Mouse (Mus musculus) intestine, embryonic 16.5 days (tissue): ENCODE data around the gene Csgalnact2. TPM values are rescaled to one million over a fixed set of nuclear protein-coding genes. Genes with fewer than 3 reads are reported as not detected.

Experiments used
- ATAC-seq: fragments of 200-750 bp; cut with Nextera tagmentation; 2 replicates; pipeline ENCODE4 v1.8.0; 2017; ENCODE audit warnings: moderate TSS enrichment, moderate library complexity
- H3K27ac ChIP-seq: fragments of 300-500 bp; sonication (generic); 2 replicates; pipeline ENCODE4 v1.5.1; 2014; ENCODE audit warnings: mild to moderate bottlenecking, low read length
- H3K27me3 ChIP-seq: fragments of 300-500 bp; sonication (generic); replicated peaks from 2 replicates; pipeline ENCODE4 v1.6.1; 2014; ENCODE audit warnings: low read length, control low read depth, mixed read lengths; ENCODE audit not compliant: control insufficient read depth, insufficient read depth
- H3K36me3 ChIP-seq: fragments of 300-500 bp; sonication (generic); 2 replicates; pipeline ENCODE4 v1.6.1; 2014; ENCODE audit warnings: low read length, control low read depth; ENCODE audit not compliant: control insufficient read depth, insufficient read depth
- H3K4me1 ChIP-seq: fragments of 300-500 bp; sonication (generic); 2 replicates; pipeline ENCODE4 v1.6.1; 2014; ENCODE audit warnings: low read length, control low read depth, mixed read lengths; ENCODE audit not compliant: control insufficient read depth, insufficient read depth
- H3K4me2 ChIP-seq: fragments of 300-500 bp; sonication (generic); 2 replicates; pipeline ENCODE4 v1.6.1; 2014; ENCODE audit warnings: low read depth, low read length, control low read depth
- H3K4me3 ChIP-seq: fragments of 300-500 bp; sonication (generic); 2 replicates; pipeline ENCODE4 v1.5.1; 2014; ENCODE audit warnings: mild to moderate bottlenecking, low read length
- H3K9ac ChIP-seq: fragments of 300-500 bp; sonication (generic); 2 replicates; pipeline ENCODE4 v1.6.1; 2014; ENCODE audit warnings: low read depth, low read length
- H3K9me3 ChIP-seq: fragments of 300-500 bp; sonication (generic); 2 replicates; pipeline ENCODE4 v1.6.1; 2016; ENCODE audit warnings: low read length, control low read depth; ENCODE audit not compliant: control insufficient read depth
- WGBS: fragments of 180-500 bp; shearing (Covaris S2); extraction: QIAGEN DNeasy Blood & Tissue Kit; methylation state at CpG from one replicate; pipeline ENCODE4 v1.1.7; 2014; 5-methylcytosine and 5-hydroxymethylcytosine counted together
- polyA plus RNA-seq: library from polyadenylated mRNA; unstranded; fragments of >200 nt; fragmentation: Nextera tagmentation; extraction: Ambion mirVana; gene quantifications from 2 replicates; pipeline ENCODE4 v1.2.1, GENCODE M21; 2015

Gene Csgalnact2
- polyA plus RNA-seq, 1 experiment from 2014 or later: 9.3 TPM

DNA sequence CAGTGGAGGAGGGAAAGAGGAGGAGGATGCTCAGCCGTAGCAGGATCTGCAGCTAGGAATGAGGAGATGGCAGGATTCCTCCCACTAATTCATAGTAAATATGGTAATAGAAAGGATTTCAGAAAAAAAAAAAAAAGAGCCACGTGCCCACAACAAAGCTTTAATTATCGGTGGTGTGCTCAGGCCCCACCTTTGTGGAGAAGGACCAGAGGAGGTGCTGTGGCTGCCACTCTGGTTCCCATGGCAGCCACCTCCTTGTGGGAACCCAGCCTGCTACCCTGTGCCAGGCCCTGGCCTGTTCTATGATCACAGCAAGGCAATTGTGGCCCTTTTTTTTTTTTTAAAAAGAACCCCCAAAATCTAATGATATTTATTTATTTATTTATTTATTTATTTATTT is 67.5 kb downstream of the Csgalnact2 start:
- Histone ChIP-seq H3K9me3 (no peaks in the 10 kb centered on the region; the same call in 1 of the 2 replicates), H3K27ac (no peak overlapping the region), H3K4me1 (peaks cover 15% of the 10 kb centered on the region), H3K4me3 (no peak overlapping the region), H3K27me3 (peaks cover 5% of the 10 kb centered on the region; the same call in 1 of the 2 replicates), H3K4me2 (no peak overlapping the region), H3K9ac (no peak overlapping the region), H3K36me3 (no peaks in the 10 kb centered on the region)
- no peak for ATAC-seq
- 77% methylated on average over 3 of the region's 3 CpGs for WGBS

DNA sequence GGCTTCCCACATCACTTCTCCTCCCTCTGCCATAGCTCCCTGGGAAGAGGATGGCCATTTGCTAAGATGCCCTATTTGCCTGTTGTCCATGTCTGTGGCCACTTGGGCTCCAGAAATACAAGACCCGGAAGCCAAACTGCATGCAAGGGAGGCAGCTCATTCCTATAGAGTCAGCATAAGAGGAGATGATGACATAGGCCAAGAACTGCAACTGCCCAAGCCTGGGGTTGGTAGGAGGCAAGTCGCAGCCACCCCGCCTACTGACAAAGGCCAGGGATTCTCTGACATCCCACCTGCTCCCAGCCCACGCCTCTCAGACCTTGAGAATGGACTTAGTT is 68.0 kb downstream of the Csgalnact2 start:
- no peak overlapping the region for H3K4me2 ChIP-seq
- WGBS: 87% methylated on average over 4 of the region's 4 CpGs
- ATAC-seq: no peak

DNA sequence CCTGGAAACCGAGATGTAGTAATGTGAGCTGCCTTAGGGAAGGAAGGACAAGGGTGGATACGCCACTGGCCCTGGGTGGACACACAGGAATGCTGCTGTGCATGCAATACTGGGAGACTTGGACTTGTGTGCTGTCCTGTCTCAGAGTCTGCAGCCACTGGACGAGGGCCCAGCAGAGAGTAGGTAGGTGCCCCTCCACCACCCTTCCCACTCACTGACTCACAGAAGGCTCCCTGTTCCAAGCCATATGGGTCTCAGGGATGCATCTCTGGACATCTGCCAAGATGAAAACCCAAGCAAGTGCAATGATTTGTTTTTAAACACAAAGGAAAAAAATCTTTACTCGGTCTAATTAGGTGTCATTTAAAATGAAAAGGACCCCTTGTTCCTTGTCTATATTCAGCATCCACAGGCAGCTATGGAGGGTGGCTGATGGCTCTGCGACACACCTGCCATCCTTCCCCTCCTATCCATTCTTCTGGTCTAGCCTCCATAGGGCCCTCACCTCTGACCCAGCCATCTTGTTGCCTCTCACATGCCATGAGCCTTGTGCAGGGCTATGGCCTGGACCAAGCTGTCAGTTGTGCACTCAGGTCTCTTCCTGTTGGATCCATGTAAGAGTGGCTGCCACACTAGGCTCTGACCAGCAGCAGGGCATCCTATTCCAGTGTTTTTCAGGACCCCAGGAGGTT is 68.5 kb downstream of the Csgalnact2 start:
- Histone ChIP-seq H3K27me3 (peaks cover 10% of the 10 kb centered on the region; the same call in 1 of the 2 replicates), H3K4me2 (no peak overlapping the region), H3K27ac (no peak overlapping the region), H3K9ac (no peak overlapping the region), H3K4me3 (no peak overlapping the region), H3K4me1 (peaks cover 24% of the 10 kb centered on the region), H3K9me3 (no peaks in the 10 kb centered on the region; the same call in 1 of the 2 replicates), H3K36me3 (no peaks in the 10 kb centered on the region)
- WGBS: 68% methylated on average over 5 of the region's 5 CpGs
- ATAC-seq: no peak

More for the DNA sequence above, 68.0 kb downstream of the Csgalnact2 start:
- no peaks in the 10 kb centered on the region; the same call in 1 of the 2 replicates for H3K9me3 ChIP-seq
- H3K36me3 ChIP-seq: no peaks in the 10 kb centered on the region
- no peak overlapping the region for H3K9ac ChIP-seq
- no peak overlapping the region for H3K4me3 ChIP-seq
- peaks cover 7% of the 10 kb centered on the region; the same call in 1 of the 2 replicates for H3K27me3 ChIP-seq
- H3K27ac ChIP-seq: no peak overlapping the region
- peaks cover 18% of the 10 kb centered on the region for H3K4me1 ChIP-seq

DNA sequence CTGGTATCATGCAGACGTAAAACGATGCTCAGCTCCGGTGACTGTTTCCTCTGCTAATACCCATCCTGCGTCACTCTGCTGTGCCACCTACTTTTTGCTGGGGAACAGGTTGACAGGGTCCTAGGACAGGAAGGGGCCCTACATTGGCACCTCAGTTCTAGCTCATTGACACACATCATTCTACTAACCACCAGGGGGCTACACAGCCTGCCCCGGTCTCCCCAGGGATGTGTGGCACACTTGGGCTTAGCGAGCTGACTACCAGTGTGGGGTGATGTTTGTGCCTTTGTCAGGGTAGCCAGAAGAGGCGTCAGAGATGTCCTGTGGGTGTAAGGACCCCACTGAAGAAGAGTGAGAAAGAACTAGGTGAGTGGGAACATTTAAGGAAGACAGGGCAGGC is 71.2 kb downstream of the Csgalnact2 start:
- H3K36me3 ChIP-seq: no peaks in the 10 kb centered on the region
- H3K27ac ChIP-seq: no peak overlapping the region
- WGBS: 68% methylated on average over 7 of the region's 7 CpGs
- H3K9me3 ChIP-seq: no peaks in the 10 kb centered on the region; the same call in 1 of the 2 replicates
- no peak for ATAC-seq
- H3K4me3 ChIP-seq: no peak overlapping the region
- no peak overlapping the region for H3K9ac ChIP-seq
- H3K4me1 ChIP-seq: peaks cover 21% of the 10 kb centered on the region
- H3K4me2 ChIP-seq: no peak overlapping the region
- H3K27me3 ChIP-seq: peaks cover 24% of the 10 kb centered on the region; the same call in 1 of the 2 replicates

DNA sequence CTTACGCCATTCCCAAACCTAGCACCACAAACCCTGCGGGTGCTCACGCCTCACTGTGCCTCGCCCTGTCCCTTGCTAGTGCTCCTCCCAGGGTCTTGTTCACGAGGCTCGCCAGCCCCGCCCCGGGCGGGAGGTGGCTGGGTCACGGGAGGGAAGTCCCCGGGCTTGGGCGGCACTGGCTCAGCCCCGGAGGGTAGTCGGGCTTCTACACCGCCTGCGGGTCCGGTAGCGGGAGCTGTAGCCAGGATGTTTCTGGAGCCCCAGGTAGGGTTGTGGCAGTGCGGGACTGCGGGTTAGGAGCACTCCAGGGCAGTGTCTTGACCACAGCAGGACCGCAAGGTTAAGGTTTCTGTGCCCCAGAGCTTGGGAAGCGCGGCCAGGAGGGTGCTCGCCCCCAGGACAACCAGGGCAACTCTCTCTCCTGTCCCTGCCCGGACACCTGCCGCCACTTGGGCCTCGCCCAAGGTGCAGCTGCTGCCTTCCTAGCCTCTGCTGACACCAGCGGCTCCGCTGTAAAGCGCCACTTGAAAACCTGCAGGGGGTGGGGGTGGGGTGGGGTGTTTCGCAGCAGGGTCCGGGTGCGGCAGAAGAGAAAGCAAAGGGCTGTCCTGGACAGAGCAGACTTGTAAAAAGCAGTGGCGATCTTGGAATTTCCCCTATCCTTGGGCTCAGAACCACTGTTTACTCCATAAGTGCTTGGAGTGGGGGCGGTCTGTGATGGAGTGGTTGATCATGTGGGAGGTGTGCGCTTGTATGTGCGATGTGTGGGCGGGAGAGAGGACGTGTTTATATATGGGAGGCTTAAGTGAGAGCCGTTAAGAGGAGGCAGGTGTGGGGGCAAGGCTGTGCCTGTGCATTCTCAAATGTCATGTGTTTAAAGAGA is 72.5 kb downstream of the Csgalnact2 start:
- Histone ChIP-seq H3K4me1 (peaks cover 21% of the 10 kb centered on the region), H3K9me3 (no peaks in the 10 kb centered on the region; the same call in 1 of the 2 replicates), H3K4me3 (peak overlapping the region; percentile 53), H3K27me3 (peaks cover 24% of the 10 kb centered on the region; the same call in 1 of the 2 replicates), H3K9ac (peak overlapping the region; percentile 63), H3K36me3 (no peaks in the 10 kb centered on the region), H3K4me2 (peak overlapping the region; percentile 97), H3K27ac (no peak overlapping the region)
- WGBS: 1% methylated on average over 40 of the region's 40 CpGs
- peak; percentile 87 for ATAC-seq

DNA sequence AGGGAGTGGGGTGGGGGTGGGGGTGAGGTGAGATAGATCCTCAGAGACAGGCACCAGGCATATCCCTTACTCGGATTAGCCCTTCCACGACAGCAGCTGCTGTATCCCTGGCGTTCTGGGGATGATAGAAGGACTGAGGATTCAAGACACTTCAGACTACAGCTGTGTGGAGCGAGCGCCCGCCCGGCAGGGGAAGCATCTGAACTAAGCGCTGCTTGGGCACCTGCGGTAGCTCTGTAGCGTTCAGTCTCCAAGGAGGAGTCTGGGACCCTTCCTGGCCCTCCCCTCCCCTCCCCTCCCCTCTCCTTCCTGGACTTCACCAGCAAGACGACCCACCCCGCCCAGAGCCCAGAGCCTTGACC is 73.1 kb downstream of the Csgalnact2 start:
- H3K9me3 ChIP-seq: no peaks in the 10 kb centered on the region; the same call in 1 of the 2 replicates
- H3K36me3 ChIP-seq: no peaks in the 10 kb centered on the region
- H3K27ac ChIP-seq: no peak overlapping the region
- H3K27me3 ChIP-seq: peaks cover 24% of the 10 kb centered on the region; the same call in 1 of the 2 replicates
- peak overlapping the region; percentile 97 for H3K4me2 ChIP-seq
- ATAC-seq: peak; percentile 70; the same call in 1 of the 2 replicates
- peak overlapping the region; percentile 63 for H3K9ac ChIP-seq
- peak overlapping the region; percentile 53 for H3K4me3 ChIP-seq
- WGBS: 2% methylated on average over 12 of the region's 12 CpGs
- H3K4me1 ChIP-seq: peaks cover 21% of the 10 kb centered on the region

DNA sequence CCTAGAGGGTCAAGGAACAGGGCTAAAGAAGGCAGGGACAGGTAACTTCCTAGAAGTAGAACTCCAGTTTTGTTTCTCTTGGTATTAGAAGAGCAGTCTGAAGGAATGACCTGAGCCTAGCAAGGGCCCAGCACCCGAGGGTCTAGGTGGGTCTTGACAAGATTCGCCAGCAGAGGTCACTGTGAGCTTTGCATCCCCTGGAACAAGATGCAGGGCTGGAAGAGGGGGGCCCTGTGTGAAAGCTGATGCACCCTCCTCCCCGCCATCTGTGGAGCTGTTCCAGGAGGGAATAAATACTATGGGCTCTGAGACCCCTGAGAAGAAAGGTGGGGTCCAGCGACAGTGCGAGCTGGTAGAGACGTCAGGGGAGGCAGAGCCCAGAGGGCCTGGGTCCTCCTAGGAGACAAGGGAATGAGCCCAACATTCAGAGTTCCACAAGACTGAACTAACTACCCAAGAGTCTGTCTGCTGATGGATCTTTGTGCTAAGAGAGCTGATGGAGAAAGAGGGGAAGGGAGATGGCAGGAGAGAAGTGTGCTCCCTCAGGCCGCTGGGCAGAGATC is 73.9 kb downstream of the Csgalnact2 start:
- no peaks in the 10 kb centered on the region; the same call in 1 of the 2 replicates for H3K9me3 ChIP-seq
- 16% methylated on average over 7 of the region's 7 CpGs for WGBS
- peaks cover 24% of the 10 kb centered on the region; the same call in 1 of the 2 replicates for H3K27me3 ChIP-seq
- H3K36me3 ChIP-seq: no peaks in the 10 kb centered on the region
- no peak overlapping the region for H3K27ac ChIP-seq
- peaks cover 21% of the 10 kb centered on the region for H3K4me1 ChIP-seq
- no peak overlapping the region for H3K4me2 ChIP-seq
- ATAC-seq: no peak
- no peak overlapping the region for H3K4me3 ChIP-seq
- H3K9ac ChIP-seq: no peak overlapping the region

DNA sequence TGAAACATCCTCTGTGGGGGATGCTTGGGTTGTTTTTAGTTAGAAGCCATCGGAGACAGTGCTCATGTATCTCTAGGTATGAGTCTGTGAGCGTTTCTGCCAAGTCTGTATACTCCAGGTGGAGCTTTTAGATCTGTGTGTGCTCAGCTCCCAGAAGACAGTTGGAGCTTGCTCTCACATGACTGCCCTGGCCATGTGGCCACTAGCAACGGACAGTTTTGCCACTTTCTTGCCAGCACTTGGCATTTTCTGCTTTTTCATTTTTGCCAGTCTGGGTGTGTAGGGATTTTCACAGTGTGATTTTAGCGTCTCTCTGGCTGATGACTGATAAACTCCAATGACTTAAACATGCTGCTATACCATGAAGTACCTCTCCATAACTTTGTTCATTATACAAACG is 75.7 kb downstream of the Csgalnact2 start:
- ATAC-seq: no peak
- peaks cover 21% of the 10 kb centered on the region for H3K4me1 ChIP-seq
- H3K36me3 ChIP-seq: no peaks in the 10 kb centered on the region
- WGBS: 72% methylated on average over 5 of the region's 5 CpGs
- no peak overlapping the region for H3K4me2 ChIP-seq
- no peak overlapping the region for H3K9ac ChIP-seq
- no peaks in the 10 kb centered on the region; the same call in 1 of the 2 replicates for H3K9me3 ChIP-seq
- no peak overlapping the region for H3K4me3 ChIP-seq
- peaks cover 24% of the 10 kb centered on the region; the same call in 1 of the 2 replicates for H3K27me3 ChIP-seq
- no peak overlapping the region for H3K27ac ChIP-seq

DNA sequence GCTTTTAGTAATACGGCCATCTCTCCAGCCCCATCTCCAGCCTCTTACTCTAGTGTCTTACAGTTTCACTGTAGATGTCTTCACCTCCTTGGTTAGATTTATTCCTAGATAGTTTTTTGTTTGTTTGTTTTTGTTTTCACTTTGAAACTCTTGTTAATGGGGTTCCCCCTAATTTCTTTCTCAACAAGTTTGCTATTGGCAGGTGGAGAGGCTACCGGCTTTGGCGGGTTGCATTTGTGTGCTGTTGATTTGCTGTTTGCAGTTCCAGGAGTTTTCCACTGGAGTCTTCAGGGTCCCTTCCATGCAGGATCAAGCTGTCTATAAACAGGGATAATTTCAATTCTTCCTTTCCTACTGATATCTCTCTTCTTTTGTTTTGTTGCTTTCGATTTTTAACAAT is 77.7 kb downstream of the Csgalnact2 start:
- Histone ChIP-seq H3K4me1 (peaks cover 12% of the 10 kb centered on the region), H3K9me3 (no peaks in the 10 kb centered on the region), H3K36me3 (no peaks in the 10 kb centered on the region), H3K4me2 (no peak overlapping the region), H3K4me3 (no peak overlapping the region), H3K9ac (no peak overlapping the region), H3K27ac (no peak overlapping the region), H3K27me3 (peaks cover 19% of the 10 kb centered on the region; the same call in 1 of the 2 replicates)
- WGBS: 88% methylated on average over 4 of the region's 4 CpGs
- ATAC-seq: no peak
